Mouse (Mus musculus) liver, embryonic 16.5 days (tissue): ENCODE data around the gene Gm42420. TPM values are rescaled to one million over a fixed set of nuclear protein-coding genes. Genes with fewer than 3 reads are reported as not detected.

Experiments
- ATAC-seq: fragments of 200-750 bp; cut with Nextera tagmentation; 2 replicates; pipeline ENCODE4 v1.8.0; 2017; ENCODE audit warnings: low read depth, mild to moderate bottlenecking, moderate number of reproducible peaks, moderate library complexity
- H3K27ac ChIP-seq: fragments of 300-500 bp; sonication (generic); 2 replicates; pipeline ENCODE4 v1.5.1; 2014; ENCODE audit warnings: mild to moderate bottlenecking, low read length
- H3K27me3 ChIP-seq: fragments of 300-500 bp; sonication (generic); 2 replicates; pipeline ENCODE4 v1.6.1; 2014; ENCODE audit warnings: low read depth, low read length, mixed read lengths; ENCODE audit not compliant: control insufficient read depth, insufficient read depth
- H3K36me3 ChIP-seq: fragments of 300-500 bp; sonication (generic); 2 replicates; pipeline ENCODE4 v1.6.1; 2014; ENCODE audit warnings: mild to moderate bottlenecking; ENCODE audit not compliant: control insufficient read depth, insufficient read depth
- H3K4me1 ChIP-seq: fragments of 300-500 bp; sonication (generic); 2 replicates; pipeline ENCODE4 v1.6.1; 2014; ENCODE audit warnings: low read depth, low read length, mixed read lengths; ENCODE audit not compliant: control insufficient read depth
- H3K4me2 ChIP-seq: fragments of 300-500 bp; sonication (generic); 2 replicates; pipeline ENCODE4 v1.6.1; 2014; ENCODE audit warnings: low read depth, low read length, mixed read lengths
- H3K4me3 ChIP-seq: fragments of 300-500 bp; sonication (generic); 2 replicates; pipeline ENCODE4 v1.5.1; 2014; ENCODE audit warnings: low read depth, mild to moderate bottlenecking, low read length
- H3K9ac ChIP-seq: fragments of 300-500 bp; sonication (generic); 2 replicates; pipeline ENCODE4 v1.6.1; 2014; ENCODE audit warnings: low read depth, low read length
- H3K9me3 ChIP-seq: fragments of 300-500 bp; sonication (generic); replicated peaks from 2 replicates; pipeline ENCODE4 v1.6.1; 2016; ENCODE audit warnings: low read length; ENCODE audit not compliant: control insufficient read depth
- WGBS: fragments of 180-500 bp; shearing (Covaris S2); extraction: QIAGEN DNeasy Blood & Tissue Kit; methylation state at CpG from one replicate; pipeline ENCODE4 v1.1.7; 2014; ENCODE audit not compliant: insufficient replicate concordance; 5-methylcytosine and 5-hydroxymethylcytosine counted together
- polyA plus RNA-seq: library from polyadenylated mRNA; unstranded; fragments of >200 nt; fragmentation: Nextera tagmentation; extraction: Ambion mirVana; gene quantifications from 2 replicates; pipeline ENCODE4 v1.2.1, GENCODE M21; 2015

Gene Gm42420
- polyA plus RNA-seq = 1.4 TPM in 2 replicates

- peaks cover 10% of the 10 kb centered on the region for H3K36me3 ChIP-seq
- no peaks in the 10 kb centered on the region for H3K9me3 ChIP-seq
- no peak within 1 kb of the TSS for H3K9ac ChIP-seq
- no peak within 1 kb of the TSS for H3K4me3 ChIP-seq
- no peak within 1 kb of the TSS for H3K27ac ChIP-seq
- no peak within 1 kb of the TSS for H3K4me2 ChIP-seq
- WGBS = 47% methylated on average over 6 of the region's 6 CpGs
- no peaks in the 10 kb centered on the region for H3K27me3 ChIP-seq
- H3K4me1 ChIP-seq = peaks cover 17% of the 10 kb centered on the region
- 0 out of 2 replicates have a peak, but pooled peaks have one; percentile 14 for ATAC-seq
Observed at GRCm38 (mm10) chr6:39585517-39585916, at the start of gene Gm42420. Gene Gm42420, plus strand, starts transcription at chr6:39585753.

- Histone ChIP-seq H3K9me3 (no peaks in the 10 kb centered on the region), H3K9ac (no peak overlapping the region), H3K36me3 (no peaks in the 10 kb centered on the region), H3K4me1 (no peaks in the 10 kb centered on the region), H3K27ac (no peak overlapping the region), H3K4me3 (no peak overlapping the region), H3K4me2 (no peak overlapping the region), H3K27me3 (no peaks in the 10 kb centered on the region)
- 43% methylated on average over 1 of the region's 1 CpGs for WGBS
- ATAC-seq = no peak
Observed at GRCm38 (mm10) chr6:39536621-39537020, 48.9 kb upstream of the Gm42420 start.

- 63% methylated on average over 5 of the region's 5 CpGs for WGBS
Observed at GRCm38 (mm10) chr6:39537276-39537675, 48.3 kb upstream of the Gm42420 start.

GRCm38 (mm10) chr6:39538227-39538626 is 47.3 kb upstream of the Gm42420 start:
- Histone ChIP-seq H3K9ac (no peak overlapping the region), H3K9me3 (no peaks in the 10 kb centered on the region), H3K36me3 (no peaks in the 10 kb centered on the region), H3K4me1 (no peaks in the 10 kb centered on the region; the same call in none of the 2 replicates), H3K27ac (no peak overlapping the region), H3K27me3 (no peaks in the 10 kb centered on the region), H3K4me2 (no peak overlapping the region), H3K4me3 (no peak overlapping the region)
- no peak for ATAC-seq
- 16% methylated on average over 8 of the region's 8 CpGs for WGBS

More at GRCm38 (mm10) chr6:39537276-39537675, 48.3 kb upstream of the Gm42420 start:
- Histone ChIP-seq H3K4me2 (no peak overlapping the region), H3K27me3 (no peaks in the 10 kb centered on the region), H3K4me1 (no peaks in the 10 kb centered on the region), H3K27ac (no peak overlapping the region), H3K4me3 (no peak overlapping the region), H3K9ac (no peak overlapping the region), H3K36me3 (no peaks in the 10 kb centered on the region), H3K9me3 (no peaks in the 10 kb centered on the region)
- no peak for ATAC-seq

- H3K4me2 ChIP-seq = no peak overlapping the region
- 16% methylated on average over 7 of the region's 7 CpGs for WGBS
- ATAC-seq = peak; percentile 62
- no peak overlapping the region for H3K9ac ChIP-seq
- no peak overlapping the region for H3K27ac ChIP-seq
- H3K36me3 ChIP-seq = no peaks in the 10 kb centered on the region
- H3K27me3 ChIP-seq = no peaks in the 10 kb centered on the region
- no peaks in the 10 kb centered on the region for H3K9me3 ChIP-seq
- peaks cover 3% of the 10 kb centered on the region for H3K4me1 ChIP-seq
- H3K4me3 ChIP-seq = no peak overlapping the region
Observed at GRCm38 (mm10) chr6:39539679-39540155, 45.8 kb upstream of the Gm42420 start.

GRCm38 (mm10) chr6:39540563-39540962 is 45.0 kb upstream of the Gm42420 start:
- Histone ChIP-seq H3K9me3 (no peaks in the 10 kb centered on the region), H3K4me3 (no peak overlapping the region), H3K27ac (no peak overlapping the region), H3K27me3 (no peaks in the 10 kb centered on the region), H3K36me3 (no peaks in the 10 kb centered on the region), H3K4me2 (no peak overlapping the region), H3K4me1 (peaks cover 3% of the 10 kb centered on the region), H3K9ac (no peak overlapping the region)
- WGBS = 41% methylated on average over 2 of the region's 2 CpGs
- ATAC-seq = no peak

GRCm38 (mm10) chr6:39542631-39543597 is 42.6 kb upstream of the Gm42420 start:
- Histone ChIP-seq H3K36me3 (no peaks in the 10 kb centered on the region), H3K27ac (no peak overlapping the region), H3K27me3 (no peaks in the 10 kb centered on the region), H3K4me2 (no peak overlapping the region), H3K9ac (no peak overlapping the region), H3K4me3 (no peak overlapping the region), H3K9me3 (no peaks in the 10 kb centered on the region), H3K4me1 (peaks cover 3% of the 10 kb centered on the region)
- peak; percentile 70 for ATAC-seq
- 44% methylated on average over 15 of the region's 15 CpGs for WGBS

- Histone ChIP-seq H3K4me2 (no peak overlapping the region), H3K36me3 (no peaks in the 10 kb centered on the region), H3K27ac (no peak overlapping the region), H3K9ac (no peak overlapping the region), H3K4me3 (no peak overlapping the region), H3K9me3 (no peaks in the 10 kb centered on the region), H3K27me3 (no peaks in the 10 kb centered on the region), H3K4me1 (peaks cover 3% of the 10 kb centered on the region)
- 60% methylated on average over 15 of the region's 15 CpGs for WGBS
- no peak for ATAC-seq
Observed at GRCm38 (mm10) chr6:39543769-39544420, 41.7 kb upstream of the Gm42420 start.
